Mouse (Mus musculus) forebrain, embryonic 11.5 days (tissue): ENCODE data around the gene Cdkl2. TPM values are rescaled to one million over a fixed set of nuclear protein-coding genes. Genes with fewer than 3 reads are reported as not detected.

Source experiments
- polyA plus RNA-seq: library from polyadenylated mRNA; unstranded; fragments of >200 nt; fragmentation: Nextera tagmentation; extraction: Ambion mirVana; gene quantifications from 2 replicates; pipeline ENCODE4 v1.2.1, GENCODE M21; 2014

Gene Cdkl2
- polyA plus RNA-seq, 1 experiment from 2014 or later, result 0.68 TPM

Other genes starting within 250 kb of the Cdkl2 start
- gene Rchy1, start 80.8 kb downstream of the Cdkl2 start, polyA plus RNA-seq, result 44.5 and 45.8 TPM in 2 replicates
- not detected in 2 replicates for gene Odaph, start 56.4 kb downstream of the Cdkl2 start, polyA plus RNA-seq
- gene G3bp2, start 39.8 kb upstream of the Cdkl2 start, polyA plus RNA-seq, result 269 and 276 TPM in 2 replicates
- gene Uso1, start 94.1 kb upstream of the Cdkl2 start, polyA plus RNA-seq, result 24.2 and 25.7 TPM in 2 replicates
- gene U90926, start 171.5 kb upstream of the Cdkl2 start, polyA plus RNA-seq, result not detected in 2 replicates
- gene Ppef2, start 212.4 kb upstream of the Cdkl2 start, polyA plus RNA-seq, result not detected in 2 replicates
- gene Naaa, start 234.3 kb upstream of the Cdkl2 start, polyA plus RNA-seq, result 3.6 and 4.0 TPM in 2 replicates